Mouse (Mus musculus): ENCODE results near the gene Ralgapa2.

Ralgapa2 gene

GRCm38 (mm10) chr2:146222279-146223175 is 289.6 kb downstream of the Ralgapa2 start:
- DNase-seq (ENCODE audit: low read depth, low spot score): peak; percentile 52

- peak; percentile 70 for DNase-seq (ENCODE audit: low read depth, low spot score)
Measured at GRCm38 (mm10) chr2:146221929-146222278, 290.2 kb downstream of the Ralgapa2 start.

GRCm38 (mm10) chr2:146221076-146221928 is 290.8 kb downstream of the Ralgapa2 start, which contains the start of gene Insm1:
Insm1 (plus strand) TSS chr2:146221921.
- DNase-seq (ENCODE audit: low read depth, low spot score): peak; percentile 62

- DNase-seq (ENCODE audit: low read depth, low spot score): peak; percentile 57
Measured at GRCm38 (mm10) chr2:146220591-146221075, 291.5 kb downstream of the Ralgapa2 start.

- no peak for DNase-seq (ENCODE audit: low read depth, low spot score)
Measured at GRCm38 (mm10) chr2:146219791-146220190, 292.4 kb downstream of the Ralgapa2 start.

- DNase-seq (ENCODE audit: low read depth, low spot score): peak; percentile 45
Measured at GRCm38 (mm10) chr2:146218881-146219535, 293.1 kb downstream of the Ralgapa2 start.

- no peak for DNase-seq (ENCODE audit: low read depth, low spot score)
Measured at GRCm38 (mm10) chr2:146218161-146218691, 293.9 kb downstream of the Ralgapa2 start.

- DNase-seq (ENCODE audit: low read depth, low spot score): no peak
Measured at GRCm38 (mm10) chr2:146217227-146217980, 294.7 kb downstream of the Ralgapa2 start.

- DNase-seq (ENCODE audit: low read depth, low spot score): peak; percentile 62
Measured at GRCm38 (mm10) chr2:146216111-146217064, 295.8 kb downstream of the Ralgapa2 start.

GRCm38 (mm10) chr2:146214715-146215114 is 297.4 kb downstream of the Ralgapa2 start:
- peak; percentile 81 for DNase-seq (ENCODE audit: low read depth, low spot score)

- no peak for DNase-seq (ENCODE audit: low read depth, low spot score)
Measured at GRCm38 (mm10) chr2:146210968-146211367, 301.2 kb downstream of the Ralgapa2 start.

GRCm38 (mm10) chr2:146197947-146198346 is 314.2 kb downstream of the Ralgapa2 start:
- no peak for DNase-seq (ENCODE audit: low read depth, low spot score)

- peak; percentile 77 for DNase-seq (ENCODE audit: low read depth, low spot score)
Measured at GRCm38 (mm10) chr2:146196126-146196525, 316.0 kb downstream of the Ralgapa2 start.
